Mouse (Mus musculus) limb, embryonic 12.5 days (tissue): ENCODE results near the gene Inf2. TPM values are rescaled to one million over a fixed set of nuclear protein-coding genes. Genes with fewer than 3 reads are reported as not detected.

Experiments
- ATAC-seq: fragments of 200-750 bp; cut with Nextera tagmentation; 2 replicates; pipeline ENCODE4 v1.8.0; 2017; ENCODE audit warnings: low read depth, moderate TSS enrichment; ENCODE audit not compliant: insufficient number of reproducible peaks, insufficient read depth, low FRiP score, low TSS enrichment
- H3K27ac ChIP-seq: fragments of 300-500 bp; sonication (generic); 2 replicates; pipeline ENCODE4 v1.5.1; 2016; ENCODE audit warnings: mild to moderate bottlenecking, moderate library complexity
- H3K27me3 ChIP-seq: fragments of 300-500 bp; sonication (generic); 2 replicates; pipeline ENCODE4 v1.6.1; 2016; ENCODE audit warnings: mild to moderate bottlenecking, moderate library complexity
- H3K36me3 ChIP-seq: fragments of 300-500 bp; sonication (generic); 2 replicates; pipeline ENCODE4 v1.6.1; 2016; ENCODE audit warnings: mild to moderate bottlenecking, moderate library complexity
- H3K4me1 ChIP-seq: fragments of 300-500 bp; sonication (generic); replicated peaks from 2 replicates; pipeline ENCODE4 v1.6.1; 2016
- H3K4me2 ChIP-seq: fragments of 300-500 bp; sonication (generic); 2 replicates; pipeline ENCODE4 v1.6.1; 2016; ENCODE audit warnings: mild to moderate bottlenecking, moderate library complexity
- H3K4me3 ChIP-seq: fragments of 300-500 bp; sonication (generic); replicated peaks from 2 replicates; pipeline ENCODE4 v1.5.1; 2016; ENCODE audit warnings: mild to moderate bottlenecking
- H3K9ac ChIP-seq: fragments of 300-500 bp; sonication (generic); replicated peaks from 2 replicates; pipeline ENCODE4 v1.6.1; 2016; ENCODE audit warnings: mild to moderate bottlenecking, moderate library complexity
- H3K9me3 ChIP-seq: fragments of 300-500 bp; sonication (generic); 2 replicates; pipeline ENCODE4 v1.6.1; 2016; ENCODE audit warnings: mild to moderate bottlenecking, moderate library complexity
- WGBS: fragments of 180-500 bp; shearing (Covaris S2); methylation state at CpG from one replicate; pipeline ENCODE4 v1.1.7; 2016; 5-methylcytosine and 5-hydroxymethylcytosine counted together
- polyA plus RNA-seq: library from polyadenylated mRNA; unstranded; fragments of >200 nt; fragmentation: Nextera tagmentation; extraction: Ambion mirVana; gene quantifications from 2 replicates; pipeline ENCODE4 v1.2.1, GENCODE M21; 2016

Gene Inf2
- polyA plus RNA-seq, 1 experiment from 2014 or later: 2.0 TPM

GRCm38 (mm10) chr12:112628928-112629721, 40.5 kb downstream of the Inf2 start:
- Histone ChIP-seq H3K4me2 (peak overlapping the region; percentile 58), H3K4me3 (peak overlapping the region; percentile 23), H3K27me3 (no peaks in the 10 kb centered on the region), H3K4me1 (peaks cover 18% of the 10 kb centered on the region), H3K9me3 (no peaks in the 10 kb centered on the region), H3K36me3 (no peaks in the 10 kb centered on the region), H3K9ac (peak overlapping the region; percentile 27), H3K27ac (peak overlapping the region; percentile 41; the same call in 1 of the 2 replicates)
- WGBS: 33% methylated on average over 19 of the region's 19 CpGs
- ATAC-seq: peak; percentile 63

- 89% methylated on average over 12 of the region's 12 CpGs for WGBS
- peaks cover 17% of the 10 kb centered on the region for H3K4me1 ChIP-seq
- no peak for ATAC-seq
- H3K27me3 ChIP-seq: no peaks in the 10 kb centered on the region
- H3K27ac ChIP-seq: no peak overlapping the region
- no peaks in the 10 kb centered on the region for H3K9me3 ChIP-seq
- no peaks in the 10 kb centered on the region for H3K36me3 ChIP-seq
- no peak overlapping the region for H3K4me3 ChIP-seq
- no peak overlapping the region for H3K9ac ChIP-seq
- H3K4me2 ChIP-seq: no peak overlapping the region
These were observed 41.4 kb downstream of the Inf2 start for GRCm38 (mm10) chr12:112630029-112630428.

GRCm38 (mm10) chr12:112630796-112631195, 42.2 kb downstream of the Inf2 start:
- WGBS: 83% methylated on average over 5 of the region's 5 CpGs
- Histone ChIP-seq H3K27ac (no peak overlapping the region), H3K9ac (no peak overlapping the region), H3K4me1 (peaks cover 17% of the 10 kb centered on the region), H3K36me3 (no peaks in the 10 kb centered on the region), H3K4me3 (no peak overlapping the region), H3K9me3 (no peaks in the 10 kb centered on the region), H3K27me3 (no peaks in the 10 kb centered on the region), H3K4me2 (no peak overlapping the region)
- no peak for ATAC-seq

GRCm38 (mm10) chr12:112631472-112631871, 42.9 kb downstream of the Inf2 start:
- Histone ChIP-seq H3K36me3 (no peaks in the 10 kb centered on the region), H3K4me2 (no peak overlapping the region), H3K27me3 (no peaks in the 10 kb centered on the region), H3K9ac (no peak overlapping the region), H3K9me3 (no peaks in the 10 kb centered on the region), H3K27ac (no peak overlapping the region), H3K4me3 (no peak overlapping the region), H3K4me1 (peaks cover 17% of the 10 kb centered on the region)
- ATAC-seq: no peak
- WGBS: 46% methylated on average over 1 of the region's 1 CpGs

GRCm38 (mm10) chr12:112632084-112632777, 43.6 kb downstream of the Inf2 start:
- no peak overlapping the region for H3K4me2 ChIP-seq
- no peak overlapping the region for H3K4me3 ChIP-seq
- H3K9me3 ChIP-seq: no peaks in the 10 kb centered on the region
- 74% methylated on average over 11 of the region's 11 CpGs for WGBS
- ATAC-seq: no peak
- no peak overlapping the region; the same call in 1 of the 2 replicates for H3K9ac ChIP-seq
- H3K27ac ChIP-seq: no peak overlapping the region
- H3K27me3 ChIP-seq: no peaks in the 10 kb centered on the region
- H3K36me3 ChIP-seq: no peaks in the 10 kb centered on the region
- peaks cover 17% of the 10 kb centered on the region for H3K4me1 ChIP-seq

- ATAC-seq: no peak
- no peak overlapping the region for H3K27ac ChIP-seq
These were observed 44.3 kb downstream of the Inf2 start for GRCm38 (mm10) chr12:112632907-112633306.

GRCm38 (mm10) chr12:112633686-112634085, 45.1 kb downstream of the Inf2 start:
- WGBS: 68% methylated on average over 9 of the region's 9 CpGs
- no peaks in the 10 kb centered on the region for H3K36me3 ChIP-seq
- no peaks in the 10 kb centered on the region for H3K27me3 ChIP-seq
- no peak overlapping the region for H3K9ac ChIP-seq
- no peak for ATAC-seq
- H3K4me2 ChIP-seq: no peak overlapping the region
- peaks cover 9% of the 10 kb centered on the region for H3K4me1 ChIP-seq
- H3K27ac ChIP-seq: no peak overlapping the region
- H3K9me3 ChIP-seq: no peaks in the 10 kb centered on the region
- no peak overlapping the region for H3K4me3 ChIP-seq

More at GRCm38 (mm10) chr12:112632907-112633306, 44.3 kb downstream of the Inf2 start:
- H3K4me2 ChIP-seq: no peak overlapping the region
- H3K4me1 ChIP-seq: peaks cover 17% of the 10 kb centered on the region
- no peak overlapping the region for H3K9ac ChIP-seq
- no peak overlapping the region for H3K4me3 ChIP-seq
- no peaks in the 10 kb centered on the region for H3K36me3 ChIP-seq
- WGBS: 83% methylated on average over 5 of the region's 5 CpGs
- H3K9me3 ChIP-seq: no peaks in the 10 kb centered on the region
- no peaks in the 10 kb centered on the region for H3K27me3 ChIP-seq

- H3K36me3 ChIP-seq: no peaks in the 10 kb centered on the region
These were observed 50.9 kb downstream of the Inf2 start for GRCm38 (mm10) chr12:112639526-112639925.

GRCm38 (mm10) chr12:112643126-112643525, 54.5 kb downstream of the Inf2 start:
- H3K27ac ChIP-seq: no peak overlapping the region
- no peaks in the 10 kb centered on the region for H3K9me3 ChIP-seq
- peaks cover 12% of the 10 kb centered on the region for H3K36me3 ChIP-seq
- WGBS: 94% methylated on average over 6 of the region's 6 CpGs
- no peak overlapping the region for H3K9ac ChIP-seq
- H3K27me3 ChIP-seq: no peaks in the 10 kb centered on the region
- H3K4me3 ChIP-seq: no peak overlapping the region
- H3K4me1 ChIP-seq: peaks cover 20% of the 10 kb centered on the region
- H3K4me2 ChIP-seq: no peak overlapping the region
- no peak for ATAC-seq

More at GRCm38 (mm10) chr12:112639526-112639925, 50.9 kb downstream of the Inf2 start:
- peaks cover 4% of the 10 kb centered on the region; the same call in 1 of the 2 replicates for H3K4me1 ChIP-seq
- ATAC-seq: no peak
- H3K27ac ChIP-seq: no peak overlapping the region
- WGBS: 80% methylated on average over 10 of the region's 10 CpGs
- no peak overlapping the region for H3K4me3 ChIP-seq
- H3K9ac ChIP-seq: 0 out of 2 replicates have a peak overlapping the region, but pooled peaks have one; percentile 12
- no peaks in the 10 kb centered on the region for H3K27me3 ChIP-seq
- no peaks in the 10 kb centered on the region for H3K9me3 ChIP-seq
- no peak overlapping the region for H3K4me2 ChIP-seq

GRCm38 (mm10) chr12:112644180-112644854, 55.7 kb downstream of the Inf2 start, which contains the start of gene Siva1:
Gene Siva1, plus strand, starts transcription at chr12:112644679.
- Histone ChIP-seq H3K4me2 (peak within 1 kb of the TSS; percentile 76), H3K27ac (peak within 1 kb of the TSS; percentile 89), H3K4me3 (peak within 1 kb of the TSS; percentile 79), H3K27me3 (no peaks in the 10 kb centered on the region), H3K9me3 (no peaks in the 10 kb centered on the region), H3K4me1 (peaks cover 20% of the 10 kb centered on the region), H3K9ac (peak within 1 kb of the TSS; percentile 83), H3K36me3 (peaks cover 24% of the 10 kb centered on the region)
- peak; percentile 98 for ATAC-seq
- 2% methylated on average over 45 of the region's 46 CpGs for WGBS
